Mouse (Mus musculus) lung, postnatal 36 days (tissue): Measurements from ENCODE around the gene Kcnj10.

Source experiments
- DNase-seq: peaks from one replicate; pipeline ENCODE4 v3.0.0; 2022; ENCODE audit warnings: mixed read lengths

Gene Kcnj10

GRCm38 (mm10) chr1:172340729-172341321, at the start of gene Kcnj10:
Gene Kcnj10, plus strand, starts transcription at chr1:172341210.
- DNase-seq: peak; percentile 80

GRCm38 (mm10) chr1:172292880-172293279, 48.1 kb upstream of the Kcnj10 start:
- no peak for DNase-seq

GRCm38 (mm10) chr1:172293449-172293848, 47.6 kb upstream of the Kcnj10 start:
- DNase-seq: no peak

GRCm38 (mm10) chr1:172295751-172296197, 45.2 kb upstream of the Kcnj10 start:
- DNase-seq: no peak

- DNase-seq: peak; percentile 53
Measured at GRCm38 (mm10) chr1:172296816-172297510, 44.0 kb upstream of the Kcnj10 start.

- peak; percentile 56 for DNase-seq
Measured at GRCm38 (mm10) chr1:172297611-172298537, 43.1 kb upstream of the Kcnj10 start, which contains the start of gene Atp1a2. Gene Atp1a2, minus strand, starts transcription at chr1:172298064.

GRCm38 (mm10) chr1:172299528-172299927, 41.5 kb upstream of the Kcnj10 start:
- no peak for DNase-seq

GRCm38 (mm10) chr1:172300247-172300646, 40.8 kb upstream of the Kcnj10 start:
- DNase-seq: no peak

- DNase-seq: no peak
Measured at GRCm38 (mm10) chr1:172301180-172301579, 39.8 kb upstream of the Kcnj10 start.

- DNase-seq: no peak
Measured at GRCm38 (mm10) chr1:172302311-172302710, 38.7 kb upstream of the Kcnj10 start.

GRCm38 (mm10) chr1:172302851-172303250, 38.2 kb upstream of the Kcnj10 start:
- DNase-seq: no peak

GRCm38 (mm10) chr1:172304443-172304842, 36.6 kb upstream of the Kcnj10 start:
- DNase-seq: no peak

- DNase-seq: no peak
Measured at GRCm38 (mm10) chr1:172305153-172305552, 35.9 kb upstream of the Kcnj10 start.

GRCm38 (mm10) chr1:172305635-172306034, 35.4 kb upstream of the Kcnj10 start:
- DNase-seq: no peak

GRCm38 (mm10) chr1:172306196-172306595, 34.8 kb upstream of the Kcnj10 start:
- DNase-seq: no peak

GRCm38 (mm10) chr1:172306885-172307284, 34.1 kb upstream of the Kcnj10 start:
- DNase-seq: no peak

GRCm38 (mm10) chr1:172307936-172308335, 33.1 kb upstream of the Kcnj10 start:
- DNase-seq: peak; percentile 59

GRCm38 (mm10) chr1:172308409-172308808, 32.6 kb upstream of the Kcnj10 start:
- no peak for DNase-seq

GRCm38 (mm10) chr1:172309699-172310398, 31.2 kb upstream of the Kcnj10 start:
- peak; percentile 97 for DNase-seq

- peak; percentile 89 for DNase-seq
Measured at GRCm38 (mm10) chr1:172311248-172311906, 29.6 kb upstream of the Kcnj10 start.

- peak; percentile 94 for DNase-seq
Measured at GRCm38 (mm10) chr1:172311921-172312767, 28.9 kb upstream of the Kcnj10 start.
